Mouse (Mus musculus) T-cell, adult 66 days (primary cell): Measurements from ENCODE around the gene Spsb1. TPM values are rescaled to one million over a fixed set of nuclear protein-coding genes. Genes with fewer than 3 reads are reported as not detected.

Experiments
- total RNA-seq, 2 experiments: library from RNA; stranded (reverse); gene quantifications; 3 replicates in 1 of 2; 4 replicates in 1 of 2; pipeline ENCODE4 v1.2.4; 2023

The Spsb1 gene
- total RNA-seq = 10 to 100 TPM; 12.4 to 14.2 TPM

GRCm38 (mm10) chr4:149954893-149955439 is at the start of gene Spsb1:
Gene Spsb1, minus strand, starts transcription at chr4:149955043.

Other genes starting within 250 kb of the Spsb1 start
- 10 to 100 TPM; 25.5 to 25.8 TPM for gene Tmem201, start 217.0 kb downstream of the Spsb1 start, total RNA-seq
- gene Slc25a33, start 180.8 kb downstream of the Spsb1 start, total RNA-seq = 1 to 10 TPM; 3.9 to 5.6 TPM
- gene H6pd, start 54.0 kb upstream of the Spsb1 start, total RNA-seq = 10 to 100 TPM; 31.4 to 33.6 TPM
- 1 to 10 TPM; 1.5 to 2.0 TPM for gene Gpr157, start 132.3 kb upstream of the Spsb1 start, total RNA-seq
- not detected for gene Slc2a5, start 164.2 kb upstream of the Spsb1 start, total RNA-seq
- not detected for gene Slc2a7, start 193.9 kb upstream of the Spsb1 start, total RNA-seq
- gene Car6, start 246.3 kb upstream of the Spsb1 start, total RNA-seq = not detected